Mouse (Mus musculus) heart, postnatal 14 days (tissue): Measurements from ENCODE around the gene Chad. TPM values are rescaled to one million over a fixed set of nuclear protein-coding genes. Genes with fewer than 3 reads are reported as not detected.
A peak's percentile ranks its signal among the peaks of the same experiment; 100 is the strongest.

Experiments
- DNase-seq, 2 experiments: peaks; one replicate each; pipeline ENCODE4 v3.0.0; 2021 to 2022
- intact Hi-C: fragments of 180-260 bp; cut with DNase I; formaldehyde crosslinking; loops from one replicate; pipeline ENCODE4 v1.15.1; 2025
- long read RNA-seq, 2 experiments: library from polyadenylated mRNA; stranded (forward); transcript quantifications; one replicate each; pipeline ENCODE4 v2.0.0; 2021
- total RNA-seq, 2 experiments: library from RNA; stranded (reverse); gene quantifications; 2 replicates each; pipeline ENCODE4 v1.2.3; 2021

The Chad gene
- total RNA-seq: 1 to 10 TPM in 1 of 2 experiments, under 1 TPM in 1; 0.22 to 2.4 TPM
- long read RNA-seq, experiment 1, partial matches to known transcripts: 0 of 1 reads
- long read RNA-seq, experiment 1, other reads (novel, unspliced or antisense): 0 of 1 reads
- long read RNA-seq, experiment 2: 0 reads

DNA sequence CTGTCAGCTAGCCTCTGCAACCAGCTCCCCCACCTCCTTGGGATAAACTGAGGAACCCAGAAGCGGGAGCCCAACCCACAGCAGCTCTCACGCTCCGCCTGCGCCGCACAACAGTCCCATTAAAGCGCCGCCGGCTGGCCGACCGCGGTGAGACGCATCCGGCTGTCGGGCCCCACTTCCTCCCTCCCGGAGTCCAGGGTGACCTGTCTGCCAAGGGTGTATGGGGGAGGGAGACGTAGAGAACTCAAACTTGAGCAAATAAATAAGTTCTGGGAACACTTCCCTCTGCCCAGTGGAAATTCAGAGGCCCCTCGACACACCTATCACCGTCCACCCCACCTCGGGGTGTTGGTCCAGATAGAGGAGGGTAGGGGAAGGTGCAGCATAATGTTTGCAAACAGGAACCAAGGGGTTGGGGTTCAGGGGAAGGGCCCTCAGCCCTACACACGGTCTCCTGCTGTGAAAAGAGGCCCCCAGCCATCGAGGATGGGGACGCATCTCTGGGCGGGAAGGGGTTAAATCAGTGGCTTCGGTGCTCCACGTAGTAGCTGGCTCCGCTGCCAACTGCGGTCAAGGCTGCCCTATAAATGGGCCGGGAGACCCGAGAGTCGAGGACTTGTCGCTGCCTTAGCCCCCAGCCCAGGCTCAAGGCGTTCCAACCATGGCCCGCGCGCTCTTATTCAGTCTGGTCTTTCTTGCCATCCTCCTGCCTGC is at the start of gene Chad:
Gene Chad, plus strand, starts transcription at position 611 of the 714 bp plus-strand sequence.
- intact Hi-C loops: no loop called here
- DNase-seq: peak; percentile 54 to 69

DNA sequence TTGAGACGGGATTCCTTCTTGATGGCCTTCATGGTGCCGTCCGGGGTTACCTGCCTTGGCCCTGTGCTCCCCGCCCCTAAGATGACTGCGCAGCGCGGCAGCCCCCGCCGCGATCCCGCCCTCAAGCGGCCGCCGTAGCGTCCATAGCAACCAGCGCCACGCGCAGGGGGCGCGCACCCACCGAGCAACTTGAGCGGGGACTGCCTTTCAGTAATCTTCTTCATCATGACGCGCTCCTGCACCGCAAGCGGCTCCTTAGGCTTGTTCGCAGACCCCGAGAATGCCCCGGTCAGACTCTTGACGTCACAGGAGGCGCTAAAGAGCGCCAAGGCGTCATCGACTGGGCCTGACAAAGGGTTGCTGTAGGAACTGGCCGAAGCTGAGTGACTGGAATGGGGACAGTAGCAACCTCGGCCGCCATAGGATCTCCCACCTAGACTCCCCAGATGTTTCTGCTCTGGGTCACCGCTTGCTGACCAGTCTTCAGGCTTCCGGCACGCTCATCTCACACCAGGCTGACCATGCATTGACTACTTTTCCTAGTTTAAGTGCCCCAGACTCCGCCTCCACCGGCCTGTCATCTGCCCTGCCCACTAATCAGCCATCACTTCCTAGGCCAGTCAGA is 43.5 kb upstream of the Chad start, which contains the start of gene Mycbpap:
Gene Mycbpap, minus strand, starts transcription at position 524 of the 625 bp plus-strand sequence.
- intact Hi-C loops: no loop called here
- DNase-seq: peak; percentile 55 to 61

GRCm38 (mm10) chr11:94526171-94526879 is 38.5 kb upstream of the Chad start:
- intact Hi-C loops: no loop called here
- DNase-seq: peak; percentile 10 to 36

GRCm38 (mm10) chr11:94528879-94529278 is 36.0 kb upstream of the Chad start:
- DNase-seq: no peak
- intact Hi-C loops: no loop called here

GRCm38 (mm10) chr11:94533171-94533570 is 31.7 kb upstream of the Chad start:
- no peak for DNase-seq
- intact Hi-C loops: no loop called here

DNA sequence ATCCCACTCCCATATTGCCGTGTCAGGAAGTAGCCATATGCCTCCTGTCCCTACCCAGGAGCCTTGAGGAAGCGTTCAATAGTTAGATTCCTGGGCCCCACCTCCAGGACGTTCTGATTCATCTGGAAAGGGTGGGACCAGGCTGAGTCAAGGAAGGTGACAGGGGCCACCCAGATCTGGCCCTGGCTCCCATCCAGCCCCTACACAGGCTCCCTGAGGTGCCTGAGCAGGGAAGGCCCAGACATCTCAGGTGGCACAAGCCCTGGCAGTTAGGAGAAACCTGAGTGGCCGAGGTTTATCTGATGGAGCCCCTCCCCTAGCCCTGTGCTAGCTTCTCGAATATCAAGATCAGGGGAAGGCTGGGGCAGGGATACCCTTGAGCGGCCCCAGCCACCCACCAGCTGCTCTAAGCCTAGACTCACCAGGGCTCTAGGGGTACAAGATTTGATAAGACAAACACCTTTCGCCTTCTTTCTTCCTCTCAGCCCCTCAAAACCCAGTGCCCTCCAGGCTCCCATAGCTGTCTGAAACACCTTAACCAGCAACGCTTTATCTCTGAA is 26.0 kb upstream of the Chad start:
- DNase-seq: no peak
- intact Hi-C loops: no loop called here

DNA sequence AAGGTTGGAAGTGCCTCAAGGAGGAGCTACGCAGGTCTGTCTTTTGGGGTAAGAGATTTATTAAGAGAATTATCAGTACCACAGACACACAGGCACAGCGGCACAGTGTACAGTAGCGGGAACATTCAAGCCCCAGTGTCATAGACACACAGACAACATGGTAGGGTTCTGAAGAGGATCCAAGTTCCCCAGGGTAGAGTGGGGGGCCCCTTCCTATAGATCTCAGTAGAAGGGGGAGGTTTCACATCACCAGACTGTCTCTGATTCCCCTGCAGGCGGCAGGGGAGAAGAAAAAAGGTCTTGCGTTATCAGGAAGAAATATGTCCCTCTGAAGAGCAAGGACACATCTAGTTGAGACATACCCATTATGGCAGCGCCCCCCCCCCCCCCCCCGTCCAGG is 25.1 kb upstream of the Chad start:
- intact Hi-C loops: loop anchor here (5.0 kb wide), 4 partner anchors 37 to 197 kb away; no protein-coding TSS in a partner anchor

DNA sequence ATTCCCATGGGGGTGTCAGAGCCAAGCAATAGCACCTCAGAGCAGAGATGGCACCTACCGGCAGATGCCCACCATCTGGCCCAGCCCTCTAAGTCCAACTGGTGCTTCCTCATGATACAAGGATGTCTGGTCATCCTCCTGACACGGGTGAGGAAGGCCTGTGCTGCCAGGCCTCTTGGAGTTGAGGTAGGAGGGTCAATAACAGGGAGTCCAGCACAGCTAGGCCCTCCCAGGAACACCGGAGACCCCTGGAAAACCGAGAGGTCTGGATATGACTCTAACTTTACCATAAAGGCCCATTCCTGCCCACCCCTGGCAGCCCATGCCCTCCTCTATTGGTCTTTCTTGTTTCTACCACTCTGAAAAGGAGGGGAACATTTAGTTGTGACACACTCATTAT is 22.4 kb upstream of the Chad start:
- DNase-seq: no peak
- intact Hi-C loops: loop anchor here (5.0 kb wide), 4 partner anchors 40 to 200 kb away; no protein-coding TSS in a partner anchor

More for the DNA sequence above, 25.1 kb upstream of the Chad start:
- DNase-seq: no peak

- DNase-seq: no peak
- intact Hi-C loops: loop anchor here (5.0 kb wide), 4 partner anchors 41 to 201 kb away; no protein-coding TSS in a partner anchor
Measured at GRCm38 (mm10) chr11:94543344-94543743, 21.5 kb upstream of the Chad start.

DNA sequence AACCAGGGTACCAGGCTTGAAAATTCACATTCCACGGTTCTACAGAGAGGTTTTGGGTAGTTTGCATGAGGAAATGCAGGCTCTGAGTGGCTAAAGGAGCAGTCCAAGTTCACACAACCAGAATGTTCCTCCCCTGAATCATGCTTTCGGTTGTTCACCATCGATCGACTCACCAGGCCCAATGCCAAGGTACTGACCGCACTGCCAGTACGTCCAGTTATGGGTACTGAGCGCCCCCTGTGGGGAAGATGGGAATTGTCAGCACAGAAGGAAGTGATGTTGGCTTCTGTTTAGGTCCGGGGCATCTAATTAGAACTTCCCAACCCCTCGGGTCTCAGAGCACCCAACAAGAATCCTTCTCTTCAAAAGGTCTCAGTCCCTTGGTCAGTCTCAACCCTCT is 20.9 kb upstream of the Chad start:
- DNase-seq: peak; percentile 91 to 96
- intact Hi-C loops: loop anchor here (5.0 kb wide), 4 partner anchors 42 to 202 kb away; no protein-coding TSS in a partner anchor

GRCm38 (mm10) chr11:94544422-94544821 is 20.4 kb upstream of the Chad start:
- DNase-seq: peak; percentile 17 to 38
- intact Hi-C loops: loop anchor here (5.0 kb wide), 4 partner anchors 42 to 202 kb away; no protein-coding TSS in a partner anchor

DNA sequence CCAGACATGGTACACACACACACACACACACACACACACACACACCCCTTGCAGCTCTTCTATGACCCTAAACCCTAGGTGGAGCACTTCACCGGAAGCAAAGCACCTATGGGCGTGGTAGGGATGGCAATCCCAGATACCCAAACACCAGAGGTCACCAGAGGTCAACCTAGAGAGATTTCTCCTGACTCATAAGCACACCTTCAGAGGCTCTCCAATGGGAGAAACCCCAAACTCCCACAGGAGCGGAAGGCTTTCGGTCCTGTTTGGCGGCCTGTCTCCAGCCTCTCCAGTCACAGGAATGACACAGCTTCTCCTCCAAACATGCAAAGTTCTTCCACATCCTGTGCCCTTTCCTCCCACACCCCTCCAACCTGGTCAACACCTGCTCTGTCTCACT is 18.5 kb upstream of the Chad start:
- no peak for DNase-seq
- intact Hi-C loops: no loop called here

DNA sequence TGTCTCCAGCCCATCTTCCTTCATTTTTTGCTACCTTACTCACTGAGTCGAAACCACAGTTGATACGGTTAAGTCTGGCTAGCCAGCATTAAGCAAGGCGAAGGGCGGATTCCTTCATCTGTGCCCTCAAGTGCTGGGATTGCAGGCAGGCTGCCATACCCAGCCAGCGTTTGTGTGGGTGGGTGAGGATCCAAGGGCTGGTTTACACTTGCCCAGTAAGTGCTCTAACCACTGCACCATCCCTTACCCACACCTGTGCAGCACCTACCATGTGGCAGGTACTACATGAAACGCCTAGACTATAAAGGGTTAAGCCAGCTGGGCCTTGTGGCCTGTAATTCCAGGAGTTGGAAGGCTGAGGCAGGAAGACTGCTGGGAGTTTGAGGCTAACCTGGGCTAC is 17.6 kb upstream of the Chad start:
- no peak for DNase-seq
- intact Hi-C loops: no loop called here

GRCm38 (mm10) chr11:94548041-94548784 is 16.6 kb upstream of the Chad start:
- DNase-seq: peak; percentile 36 to 43
- intact Hi-C loops: loop anchor here (2.0 kb wide), 1 partner anchor 169 kb away; no protein-coding TSS in a partner anchor

- peak; percentile 96 to 97 for DNase-seq
- intact Hi-C loops: loop anchor here (2.0 kb wide), 1 partner anchor 168 kb away; no protein-coding TSS in a partner anchor
Measured at GRCm38 (mm10) chr11:94548888-94549690, 15.8 kb upstream of the Chad start, which contains the start of gene Rsad1. Gene Rsad1, minus strand, starts transcription at chr11:94549255.

GRCm38 (mm10) chr11:94549691-94550441 is 15.0 kb upstream of the Chad start:
- no peak for DNase-seq
- intact Hi-C loops: loop anchor here (2.0 to 5.0 kb wide), 2 partner anchors 52 to 167 kb away; partner anchors contain the start of gene Acsf2

GRCm38 (mm10) chr11:94550442-94550744 is 14.5 kb upstream of the Chad start:
- intact Hi-C loops: loop anchor here (5.0 kb wide), 1 partner anchor 52 kb away; the partner anchor contains the start of gene Acsf2
- no peak for DNase-seq

DNA sequence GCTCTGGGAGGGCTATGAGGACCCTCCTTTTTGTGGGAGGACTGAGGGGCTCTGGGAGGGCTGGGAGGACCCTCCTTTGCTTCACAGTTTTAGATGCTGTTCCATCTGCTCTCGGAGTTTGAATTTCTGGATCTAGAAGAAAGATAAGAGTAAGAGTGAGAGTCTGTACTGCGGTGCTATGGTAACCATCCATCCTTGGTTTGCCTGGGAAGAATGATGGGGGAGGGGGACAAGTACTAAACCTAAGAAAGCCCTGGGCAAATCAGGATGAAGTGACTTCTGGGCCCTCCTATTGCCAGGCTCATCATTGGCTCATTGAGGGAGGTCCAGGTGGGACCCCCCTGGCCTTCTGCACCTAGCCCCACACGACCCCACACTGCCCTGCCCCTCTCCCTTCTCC is 6.6 kb upstream of the Chad start:
- intact Hi-C loops: no loop called here
- no peak for DNase-seq
